Mouse (Mus musculus): ENCODE results near the gene Zfp991. TPM values are rescaled to one million over a fixed set of nuclear protein-coding genes. Genes with fewer than 3 reads are reported as not detected.
"Not testable (repeated sequence)": the region's sequence is repeated elsewhere in the genome, so short reads cannot be mapped to it uniquely, and the experiment has no call there.

Gene Zfp991
- polyA plus RNA-seq, 1 experiment from 2014 or later, result 2.1 TPM

DNA sequence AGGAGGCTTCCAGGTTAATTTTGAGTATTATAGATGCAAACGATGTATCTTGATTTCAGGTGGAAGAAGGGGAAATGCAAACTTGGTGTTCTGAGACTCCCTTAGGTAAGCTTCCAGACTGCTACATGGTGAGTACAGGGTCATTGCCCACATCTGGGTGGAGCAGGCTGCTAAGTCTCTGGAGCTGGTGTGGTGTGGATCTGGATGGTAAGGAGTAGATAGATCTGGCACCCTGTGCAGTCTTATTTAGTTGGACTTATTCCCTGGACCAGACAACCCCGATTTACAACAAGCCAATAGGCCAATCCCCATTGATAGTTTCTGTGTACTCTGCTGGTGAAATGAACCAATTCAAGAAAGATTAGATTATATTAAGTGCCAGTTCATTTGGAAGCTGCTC is 33.4 kb downstream of the Zfp991 start:
- H3K27me3 ChIP-seq; DNase-seq (ENCODE audit: low read depth, low spot score); CTCF ChIA-PET; in situ Hi-C loops (cut with MboI; ENCODE audit: low pct_unique_long_range_greater_than_20kb); POLR2A ChIA-PET; ATAC-seq: not testable (repeated sequence)

GRCm38 (mm10) chr4:147170547-147170946 is 38.7 kb downstream of the Zfp991 start:
- POLR2A ChIA-PET; in situ Hi-C loops (cut with MboI; ENCODE audit: low pct_unique_long_range_greater_than_20kb); DNase-seq (ENCODE audit: low read depth, low spot score); ATAC-seq; H3K27me3 ChIP-seq; CTCF ChIA-PET: not testable (repeated sequence)

DNA sequence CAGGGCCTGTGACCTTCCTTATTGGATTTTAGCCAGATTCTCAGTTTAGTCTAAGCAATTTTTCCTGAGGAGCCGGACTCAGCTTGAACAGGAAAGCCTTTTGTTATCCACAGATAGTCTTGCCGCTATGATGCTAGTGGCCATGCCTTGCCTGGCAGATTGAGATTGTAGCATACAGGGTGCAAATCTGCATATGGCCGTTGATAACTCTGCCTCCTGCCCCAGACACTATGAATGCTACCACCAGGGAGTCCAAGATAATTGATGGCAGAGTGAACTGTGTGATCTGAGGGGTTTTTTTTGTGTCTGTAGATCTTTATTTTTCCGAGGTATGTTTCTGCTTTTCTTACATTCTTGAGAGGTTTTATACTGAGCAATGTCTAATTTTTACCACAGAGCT is 39.7 kb downstream of the Zfp991 start:
- ATAC-seq; CTCF ChIA-PET; H3K27me3 ChIP-seq; POLR2A ChIA-PET; in situ Hi-C loops (cut with MboI; ENCODE audit: low pct_unique_long_range_greater_than_20kb); DNase-seq (ENCODE audit: low read depth, low spot score): not testable (repeated sequence)

DNA sequence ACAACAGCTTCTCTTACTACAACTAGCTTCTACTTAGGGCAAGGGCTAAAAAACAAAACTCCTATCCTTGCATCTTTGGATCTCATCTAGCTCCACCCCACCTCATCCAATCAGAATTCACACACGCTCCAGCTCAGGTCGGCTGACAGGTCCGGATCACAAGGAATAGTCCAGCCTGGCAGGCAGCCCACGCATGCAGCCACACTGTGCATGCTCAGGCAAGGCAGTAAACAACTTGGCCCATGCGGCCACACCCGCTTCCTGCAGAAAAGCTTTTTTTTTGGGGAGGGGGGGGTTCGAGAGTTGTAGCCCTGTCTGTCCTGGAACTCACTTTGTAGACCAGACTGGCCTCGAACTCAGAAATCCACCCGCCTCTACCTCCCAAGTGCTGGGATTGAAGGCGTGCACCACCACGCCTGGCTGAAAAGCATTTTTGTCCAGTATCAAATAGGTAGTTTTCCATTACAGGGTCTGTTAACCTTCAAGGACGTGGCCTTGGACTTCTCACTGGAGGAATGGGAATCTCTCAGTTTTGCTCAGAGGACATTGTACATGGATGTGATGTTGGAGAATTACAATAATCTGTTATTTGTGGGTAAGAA is 44.5 kb downstream of the Zfp991 start:
- in situ Hi-C loops (cut with MboI; ENCODE audit: low pct_unique_long_range_greater_than_20kb); DNase-seq (ENCODE audit: low read depth, low spot score); H3K27me3 ChIP-seq; POLR2A ChIA-PET; CTCF ChIA-PET; ATAC-seq: not testable (repeated sequence)

DNA sequence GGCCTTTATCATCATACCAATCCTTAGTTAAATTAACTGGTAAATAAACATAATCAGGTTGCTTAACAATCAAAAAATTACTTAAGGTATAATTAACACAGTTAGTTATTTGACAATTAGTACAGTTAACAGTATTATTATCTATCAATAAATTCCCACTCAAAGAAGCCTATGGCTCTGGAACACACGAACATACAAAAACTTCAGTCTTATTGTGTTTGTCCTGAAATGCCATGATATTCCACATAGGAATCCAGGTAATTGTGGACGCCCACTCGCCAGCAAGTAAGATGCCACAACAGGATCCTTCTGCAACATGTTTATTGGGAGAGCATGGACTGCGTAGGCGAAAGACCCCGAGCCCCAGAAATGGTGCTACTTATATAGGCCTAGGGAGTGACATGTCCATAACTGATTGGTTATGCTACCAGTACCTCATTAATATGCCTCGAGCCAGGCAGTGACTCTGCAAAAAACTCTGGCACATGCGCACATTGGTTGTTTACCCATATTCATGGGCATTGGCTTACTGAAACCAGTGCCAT is 49.4 kb downstream of the Zfp991 start:
- POLR2A ChIA-PET; in situ Hi-C loops (cut with MboI; ENCODE audit: low pct_unique_long_range_greater_than_20kb); H3K27me3 ChIP-seq; DNase-seq (ENCODE audit: low read depth, low spot score); ATAC-seq; CTCF ChIA-PET: not testable (repeated sequence)

DNA sequence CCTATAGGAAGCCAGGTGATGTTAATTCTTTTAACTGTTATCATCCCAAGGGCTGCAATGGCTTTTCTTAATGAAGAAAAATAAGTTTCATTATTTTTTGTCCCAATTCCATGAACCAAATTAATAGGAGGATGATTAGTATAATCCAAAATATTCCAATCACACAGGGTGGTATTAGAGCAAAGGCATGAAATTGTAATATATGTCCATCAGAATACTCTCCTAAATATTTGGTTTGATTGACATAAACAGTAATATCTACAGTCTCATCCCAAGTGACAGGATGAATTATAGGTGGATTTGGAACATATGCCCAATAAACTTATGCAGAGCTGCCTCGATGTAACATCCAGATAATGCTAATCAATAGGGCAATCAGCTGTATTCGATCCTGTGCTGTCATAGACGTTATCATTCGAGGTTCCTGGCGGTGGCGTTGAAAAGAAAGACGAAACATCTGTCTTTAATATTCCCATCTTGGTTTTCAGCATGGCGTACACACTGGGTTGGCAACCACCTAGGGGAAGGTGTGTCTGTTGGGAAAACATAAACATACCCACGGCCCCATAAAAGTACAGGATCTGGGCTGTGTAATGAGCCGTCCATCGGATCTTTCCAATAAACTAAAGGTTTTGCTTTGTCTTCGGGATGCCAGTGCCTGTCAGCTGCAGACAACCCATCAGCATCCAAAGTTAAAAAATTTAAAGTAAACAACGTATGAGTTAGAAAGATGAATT is 50.3 kb downstream of the Zfp991 start:
- POLR2A ChIA-PET; in situ Hi-C loops (cut with MboI; ENCODE audit: low pct_unique_long_range_greater_than_20kb); ATAC-seq; H3K27me3 ChIP-seq; DNase-seq (ENCODE audit: low read depth, low spot score); CTCF ChIA-PET: not testable (repeated sequence)

GRCm38 (mm10) chr4:147186824-147187223 is 55.0 kb downstream of the Zfp991 start:
- CTCF ChIA-PET; in situ Hi-C loops (cut with MboI; ENCODE audit: low pct_unique_long_range_greater_than_20kb); H3K27me3 ChIP-seq; POLR2A ChIA-PET; DNase-seq (ENCODE audit: low read depth, low spot score); ATAC-seq: not testable (repeated sequence)

DNA sequence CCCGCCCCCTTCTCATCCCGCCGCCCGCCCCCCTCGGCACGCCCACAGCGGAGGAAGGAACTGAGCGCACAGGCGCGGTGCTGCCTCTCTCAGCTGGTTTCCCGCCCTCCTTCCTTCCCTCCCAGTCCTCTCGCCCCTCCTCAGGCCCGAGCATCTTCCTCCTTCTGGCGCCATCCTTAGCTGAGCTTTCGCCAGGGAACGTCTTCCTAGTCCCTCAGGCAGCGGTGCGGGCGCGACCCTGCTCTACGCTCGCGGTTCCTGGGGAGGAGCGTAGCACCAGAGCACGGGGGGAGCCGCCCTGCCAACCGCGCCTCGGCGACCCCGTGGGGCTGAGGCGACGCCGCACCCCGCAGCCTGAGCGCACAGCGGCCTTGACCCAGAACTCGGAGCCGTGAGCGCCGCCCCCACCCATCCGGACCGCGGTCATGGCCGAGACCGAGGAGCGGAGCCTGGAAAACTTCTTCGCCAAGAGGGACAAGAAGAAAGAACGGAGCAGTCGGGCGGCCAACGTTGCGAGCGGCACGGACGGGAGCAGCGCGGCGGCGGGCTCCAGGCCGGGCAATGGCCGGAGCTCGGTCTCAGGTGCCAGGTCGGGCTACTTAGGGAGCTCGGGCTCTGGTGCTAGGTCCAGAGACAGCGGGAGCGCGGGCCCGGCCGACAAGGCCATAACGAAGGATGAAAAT is 55.6 kb downstream of the Zfp991 start:
- POLR2A ChIA-PET; CTCF ChIA-PET; ATAC-seq; in situ Hi-C loops (cut with MboI; ENCODE audit: low pct_unique_long_range_greater_than_20kb); DNase-seq (ENCODE audit: low read depth, low spot score); H3K27me3 ChIP-seq: not testable (repeated sequence)

DNA sequence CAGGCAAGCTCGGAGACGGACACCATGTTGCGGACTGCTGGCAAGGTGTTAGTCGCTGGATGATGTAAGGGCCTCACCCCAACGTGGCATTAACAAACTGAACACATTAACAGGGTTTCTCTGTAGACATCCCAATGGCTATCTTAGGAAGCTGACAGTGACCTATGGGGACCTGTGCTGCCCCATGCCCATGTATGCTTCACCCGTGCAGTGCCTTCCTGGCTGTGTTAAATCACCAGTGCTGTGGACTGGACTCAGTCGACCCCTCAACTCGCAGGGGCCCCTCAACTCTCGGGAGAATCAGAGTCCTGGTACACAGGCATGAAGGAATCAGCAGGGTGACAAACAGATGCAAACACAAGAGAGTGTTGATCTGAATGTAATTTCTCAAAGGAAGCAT is 63.3 kb downstream of the Zfp991 start:
- DNase-seq (ENCODE audit: low read depth, low spot score); ATAC-seq; H3K27me3 ChIP-seq; in situ Hi-C loops (cut with MboI; ENCODE audit: low pct_unique_long_range_greater_than_20kb); POLR2A ChIA-PET; CTCF ChIA-PET: not testable (repeated sequence)

DNA sequence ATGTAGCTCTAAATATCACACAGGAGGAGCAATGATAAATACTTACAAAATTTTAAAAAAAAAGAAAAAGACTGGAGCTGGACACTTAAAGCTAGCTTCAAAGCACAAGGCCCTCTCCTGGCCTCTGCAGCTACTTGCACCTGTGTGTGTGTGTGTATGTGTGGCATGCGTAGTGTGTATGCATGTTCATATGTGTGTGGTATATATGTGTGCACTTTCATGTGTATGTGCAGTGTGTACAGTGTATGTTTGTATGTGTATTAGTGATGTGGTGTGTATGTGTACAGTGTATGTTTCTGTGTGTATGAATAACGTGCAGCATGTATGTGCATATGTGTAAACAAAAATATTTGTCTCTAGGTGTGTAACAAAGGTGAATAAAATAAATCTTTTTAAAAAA is 65.4 kb downstream of the Zfp991 start:
- DNase-seq (ENCODE audit: low read depth, low spot score); CTCF ChIA-PET; ATAC-seq; in situ Hi-C loops (cut with MboI; ENCODE audit: low pct_unique_long_range_greater_than_20kb); H3K27me3 ChIP-seq; POLR2A ChIA-PET: not testable (repeated sequence)

GRCm38 (mm10) chr4:147199055-147199750 is 67.4 kb downstream of the Zfp991 start:
- DNase-seq (ENCODE audit: low read depth, low spot score); POLR2A ChIA-PET; in situ Hi-C loops (cut with MboI; ENCODE audit: low pct_unique_long_range_greater_than_20kb); ATAC-seq; CTCF ChIA-PET; H3K27me3 ChIP-seq: not testable (repeated sequence)

GRCm38 (mm10) chr4:147201920-147202660 is 70.3 kb downstream of the Zfp991 start:
- CTCF ChIA-PET; POLR2A ChIA-PET; in situ Hi-C loops (cut with MboI; ENCODE audit: low pct_unique_long_range_greater_than_20kb); H3K27me3 ChIP-seq; DNase-seq (ENCODE audit: low read depth, low spot score); ATAC-seq: not testable (repeated sequence)

- POLR2A ChIA-PET; DNase-seq (ENCODE audit: low read depth, low spot score); CTCF ChIA-PET; in situ Hi-C loops (cut with MboI; ENCODE audit: low pct_unique_long_range_greater_than_20kb); H3K27me3 ChIP-seq; ATAC-seq: not testable (repeated sequence)
Measured at GRCm38 (mm10) chr4:147212182-147212928, 80.5 kb downstream of the Zfp991 start.

- DNase-seq (ENCODE audit: low read depth, low spot score); H3K27me3 ChIP-seq; CTCF ChIA-PET; in situ Hi-C loops (cut with MboI; ENCODE audit: low pct_unique_long_range_greater_than_20kb); ATAC-seq; POLR2A ChIA-PET: not testable (repeated sequence)
Measured at GRCm38 (mm10) chr4:147214233-147214632, 82.4 kb downstream of the Zfp991 start.

Data from Patski (cell line).